Mouse (Mus musculus): ENCODE measurements at regions not wholly inside any gene's neighbourhood (a gene's known extent, or its start where the extent isn't known, plus 50 kb on each side); places are given as distances from the start of the nearest gene placed in this dataset.

GRCm38 (mm10) chr4:127758961-127759360, 211.8 kb downstream of the CK137956 start:
- no peak for DNase-seq (ENCODE audit: low spot score in 2 of 2)

- no peak for DNase-seq (ENCODE audit: low spot score in 2 of 2)
These were observed 214.5 kb downstream of the CK137956 start for GRCm38 (mm10) chr4:127756238-127756637.

DNA sequence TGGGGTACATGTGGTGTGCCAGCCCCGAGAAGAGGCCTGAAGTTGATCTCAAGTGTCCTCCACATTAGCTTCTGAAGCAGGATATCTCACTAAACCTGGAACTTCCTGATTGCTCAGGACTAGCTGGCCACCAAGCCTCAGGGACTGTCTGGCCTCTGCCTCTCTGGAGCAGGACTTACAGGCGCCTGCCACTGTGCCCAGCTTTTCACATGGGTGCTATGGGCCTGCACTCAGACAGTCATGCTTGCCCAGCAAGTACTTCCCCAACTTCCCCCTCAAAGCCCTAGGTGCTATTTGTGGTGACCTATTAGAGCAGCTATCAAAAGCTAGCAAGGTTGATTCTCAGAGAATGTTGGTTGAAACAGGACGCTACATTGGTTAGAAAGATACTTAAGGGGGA, 220.0 kb downstream of the CK137956 start:
- peak in 1 of 2 experiments; percentile 14 for DNase-seq (ENCODE audit: low spot score in 2 of 2)

DNA sequence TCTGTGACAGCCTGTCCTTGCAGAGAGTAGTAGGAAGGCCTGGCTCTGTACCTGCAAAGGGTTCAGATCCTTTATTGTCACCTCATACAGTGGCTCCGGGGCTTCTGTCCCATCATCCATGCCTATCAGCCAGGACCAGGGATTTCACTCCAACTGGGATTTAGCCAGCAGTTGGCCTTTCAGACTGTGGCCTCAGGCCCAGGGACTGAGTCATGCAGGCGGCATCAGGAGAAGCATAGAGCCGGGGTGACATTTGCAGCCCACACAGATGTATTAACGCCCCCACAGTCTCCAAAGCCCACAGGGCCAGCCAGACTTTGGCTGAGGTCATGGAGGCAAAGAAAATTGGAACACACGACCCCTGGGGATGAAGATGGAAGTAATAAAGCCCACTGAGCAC, 222.9 kb downstream of the CK137956 start:
- DNase-seq (ENCODE audit: low spot score in 2 of 2) = peak in 1 of 2 experiments; percentile 15

DNA sequence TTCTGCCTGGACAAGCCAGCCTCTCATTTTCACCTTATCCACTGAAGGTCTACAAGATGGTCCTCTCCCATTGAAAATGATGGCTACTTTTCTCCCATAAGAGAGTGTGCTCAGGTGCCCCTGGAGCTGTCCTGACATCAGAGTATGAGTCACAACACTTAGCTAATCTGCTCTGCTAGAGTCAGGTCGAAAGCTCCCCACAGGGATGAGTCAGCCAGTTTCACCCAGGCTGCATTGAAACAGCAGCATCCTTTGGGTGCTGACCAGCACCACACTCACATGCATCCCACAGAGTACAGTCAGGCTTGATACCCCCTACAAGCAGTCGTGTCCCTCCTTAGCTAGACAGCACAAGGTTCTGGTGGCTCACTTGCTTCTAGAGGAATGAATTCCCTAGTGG, 234.0 kb downstream of the CK137956 start:
- DNase-seq (ENCODE audit: low spot score in 2 of 2) = no peak

GRCm38 (mm10) chr4:127736151-127736550, 234.6 kb downstream of the CK137956 start:
- DNase-seq (ENCODE audit: low spot score in 2 of 2) = no peak

DNA sequence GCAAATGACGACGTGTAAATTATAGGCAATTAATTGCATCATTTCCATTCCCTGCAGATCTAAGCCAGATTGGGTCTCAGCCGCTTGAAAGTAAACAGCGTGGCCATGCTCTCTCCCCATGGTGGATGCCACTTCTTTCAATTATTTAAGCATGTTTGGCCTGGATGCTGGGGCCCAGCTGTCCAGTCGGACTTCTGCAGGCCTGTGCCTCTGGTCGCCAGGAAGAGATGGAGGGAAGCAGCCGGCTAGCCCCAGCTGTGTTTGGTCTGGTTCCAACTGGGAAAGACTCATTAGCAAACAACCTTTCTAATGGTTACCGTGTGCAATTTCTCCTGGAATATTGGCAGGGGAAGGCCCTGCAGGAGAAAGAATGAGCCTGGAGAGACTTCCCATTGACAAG, 236.1 kb downstream of the CK137956 start:
- DNase-seq (ENCODE audit: low spot score in 2 of 2) = peak in 1 of 2 experiments; percentile 24

- DNase-seq (ENCODE audit: low spot score in 2 of 2) = no peak
These were observed 252.1 kb downstream of the CK137956 start for GRCm38 (mm10) chr4:127718661-127719060.

DNA sequence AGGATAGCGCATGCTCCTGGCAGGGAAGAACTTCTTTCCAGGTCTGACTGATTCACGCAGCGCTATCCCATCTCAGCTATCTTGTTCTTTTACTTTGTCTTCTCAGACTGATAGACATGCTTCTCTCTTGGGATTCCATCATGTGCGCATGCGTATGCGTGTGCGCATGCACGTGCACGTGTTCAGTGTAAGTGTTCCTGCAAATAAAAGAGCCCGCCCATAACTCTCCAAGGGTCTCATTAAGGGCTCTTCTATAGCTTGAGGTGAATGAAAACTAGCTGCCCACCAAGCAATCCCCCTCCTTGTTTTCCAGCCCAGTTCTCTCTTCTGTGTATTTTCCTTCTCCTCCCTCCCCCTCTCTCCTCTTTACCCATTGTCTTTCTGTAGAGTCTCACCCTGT, 258.5 kb downstream of the CK137956 start:
- no peak for DNase-seq (ENCODE audit: low spot score in 2 of 2)

- no peak for DNase-seq (ENCODE audit: low spot score in 2 of 2)
These were observed 259.9 kb downstream of the CK137956 start for GRCm38 (mm10) chr4:127710816-127711215.

- no peak for DNase-seq (ENCODE audit: low spot score in 2 of 2)
These were observed 261.0 kb downstream of the CK137956 start for GRCm38 (mm10) chr4:127709746-127710145.

- no peak for DNase-seq (ENCODE audit: low spot score in 2 of 2)
These were observed 262.6 kb downstream of the CK137956 start for GRCm38 (mm10) chr4:127708186-127708585.

GRCm38 (mm10) chr4:127707126-127707525, 263.6 kb downstream of the CK137956 start:
- DNase-seq (ENCODE audit: low spot score in 2 of 2) = no peak

GRCm38 (mm10) chr4:127701651-127702050, 269.1 kb downstream of the CK137956 start:
- DNase-seq (ENCODE audit: low spot score in 2 of 2) = no peak

DNA sequence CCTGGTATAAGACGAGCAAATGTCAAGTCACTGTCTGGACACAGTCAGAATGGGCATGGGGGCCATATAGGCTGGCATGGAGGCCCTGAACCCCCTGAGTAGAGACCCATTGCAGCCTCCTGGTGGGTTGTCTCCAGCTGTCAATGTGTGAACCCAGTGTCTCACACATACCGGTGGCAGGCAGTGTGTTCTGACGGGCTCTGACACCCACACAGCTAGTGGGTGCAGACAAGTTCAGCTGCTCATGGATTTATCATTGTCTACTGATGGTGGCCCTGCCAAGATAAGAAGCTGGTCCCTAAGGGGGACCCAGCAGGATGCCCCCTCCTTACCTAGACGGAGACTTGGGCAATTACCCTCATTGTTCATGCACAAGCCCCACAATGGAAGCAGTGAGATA, 280.8 kb downstream of the CK137956 start:
- no peak for DNase-seq (ENCODE audit: low spot score in 2 of 2)

GRCm38 (mm10) chr4:127685021-127685420, 285.7 kb downstream of the CK137956 start:
- no peak for DNase-seq (ENCODE audit: low spot score in 2 of 2)

DNA sequence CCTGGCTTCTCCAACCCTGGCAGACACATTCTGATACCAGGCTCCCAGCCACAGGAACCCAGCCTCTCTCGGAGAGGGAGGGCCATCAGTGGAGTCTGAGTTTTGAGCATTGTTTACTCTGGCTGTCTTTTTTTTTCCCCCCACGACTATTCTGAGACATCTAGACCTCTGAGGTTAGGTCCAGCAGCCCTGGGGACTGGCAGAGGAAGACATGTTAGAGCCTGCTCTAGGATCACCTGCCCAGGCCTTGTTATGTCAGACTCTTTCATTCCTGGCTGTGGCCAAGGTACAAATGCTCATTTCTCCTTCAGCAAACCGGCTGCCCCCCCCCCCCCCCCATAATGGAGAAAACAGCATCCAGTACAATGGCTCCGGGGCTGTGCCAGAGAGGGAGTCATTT, 291.4 kb downstream of the CK137956 start:
- DNase-seq (ENCODE audit: low spot score in 2 of 2) = no peak

DNA sequence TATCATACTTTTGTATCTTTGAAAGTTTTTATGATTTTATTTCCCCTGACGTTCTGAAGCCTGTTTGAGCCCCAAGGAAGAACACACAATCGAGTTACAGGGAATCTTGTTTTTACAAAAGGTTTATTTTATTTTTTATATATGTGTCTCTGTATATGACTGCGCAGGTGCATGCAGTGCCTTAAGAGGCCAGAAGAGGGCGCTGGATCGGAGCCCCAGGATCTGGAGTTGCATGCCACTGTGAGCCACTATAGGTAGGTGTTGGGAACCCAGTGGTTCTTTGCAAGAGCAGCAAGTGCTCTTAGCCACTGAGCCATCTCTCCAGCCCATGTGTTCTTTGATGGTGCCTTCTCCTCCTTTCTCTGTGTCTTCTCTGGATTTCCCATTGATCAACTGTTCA, 292.3 kb downstream of the CK137956 start:
- no peak for DNase-seq (ENCODE audit: low spot score in 2 of 2)

DNA sequence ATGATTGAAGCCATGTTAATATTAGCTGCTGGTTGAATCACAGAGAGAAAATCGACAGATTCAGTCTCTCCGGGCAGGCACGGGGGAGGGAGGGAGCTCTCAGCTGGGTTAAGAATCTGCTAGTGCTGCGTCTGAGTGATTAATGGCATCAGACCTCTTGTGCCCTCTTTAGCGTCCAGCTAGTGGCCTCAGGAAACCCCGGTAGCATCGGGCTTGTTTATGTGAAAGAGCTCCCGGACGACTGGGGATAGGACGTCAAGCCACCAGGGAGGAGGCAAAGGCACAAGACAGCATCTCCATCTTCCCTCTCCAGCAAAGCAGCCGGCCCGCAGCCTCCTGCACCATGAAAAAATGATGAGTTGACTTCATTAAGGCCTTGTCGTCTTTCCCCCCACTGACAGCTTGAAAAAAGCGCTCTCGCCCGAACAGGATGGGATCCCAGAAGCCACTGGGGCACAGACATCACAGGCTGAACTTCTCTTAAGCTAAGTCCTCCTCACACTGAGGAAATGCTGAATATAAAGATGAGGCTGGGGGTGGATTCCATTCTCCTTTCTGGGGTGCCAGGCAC, 294.9 kb downstream of the CK137956 start:
- DNase-seq (ENCODE audit: low spot score in 2 of 2) = no peak

GRCm38 (mm10) chr4:127659950-127660349, 302.0 kb upstream of the Gjb5 start:
- no peak for DNase-seq (ENCODE audit: low spot score in 2 of 2)

- DNase-seq (ENCODE audit: low spot score in 2 of 2) = no peak
These were observed 293.6 kb upstream of the Gjb5 start for GRCm38 (mm10) chr4:127651601-127652000.

DNA sequence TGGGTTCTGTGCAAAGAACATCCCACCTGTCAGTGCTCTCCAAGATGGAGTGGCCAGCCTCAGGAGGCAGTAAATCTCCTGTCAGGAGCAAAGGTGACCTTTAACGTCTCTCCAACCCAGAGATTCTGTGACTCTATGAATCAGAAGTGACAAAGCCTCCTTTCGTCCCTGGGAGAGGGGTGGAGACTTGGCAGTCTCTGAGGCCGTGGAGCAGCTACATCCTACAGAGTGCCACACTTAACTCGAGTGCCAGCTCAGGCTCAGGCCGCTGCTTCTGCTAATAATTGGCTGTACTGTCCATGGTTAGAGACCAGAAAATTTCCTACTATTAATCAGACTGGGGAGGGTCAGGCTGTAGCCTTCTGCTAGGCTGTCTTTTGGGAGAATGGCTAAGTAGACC, 290.0 kb upstream of the Gjb5 start:
- DNase-seq (ENCODE audit: low spot score in 2 of 2) = no peak

DNA sequence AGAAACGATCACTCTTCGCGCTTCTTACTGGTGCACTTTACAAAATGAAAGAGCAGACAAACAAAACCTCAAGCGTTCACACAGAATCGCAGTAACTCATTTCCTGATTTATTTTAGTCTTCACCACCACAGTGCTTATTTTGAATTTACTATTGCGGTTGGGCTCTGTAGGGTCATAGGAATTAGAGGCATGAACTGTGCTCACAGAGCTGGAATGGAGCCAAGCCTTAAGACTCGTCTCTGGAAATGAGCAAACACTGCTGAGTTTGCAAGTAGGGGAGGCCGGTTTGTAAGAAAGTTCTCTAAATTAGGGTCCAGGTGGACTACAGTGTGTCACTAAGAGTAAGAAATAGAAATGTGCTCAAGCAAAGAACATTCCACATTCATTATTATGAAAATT, 289.2 kb upstream of the Gjb5 start:
- no peak for DNase-seq (ENCODE audit: low spot score in 2 of 2)
